Comparison of ENCODE assay signal across 8 mouse cellular contexts in genomic region chr1:192851640-192852039, GRCm38 (mm10). TPM values are rescaled to one million over a fixed set of nuclear protein-coding genes. Genes with fewer than 3 reads are reported as not detected.
DNase-seq lines count a peak whose midpoint lies in the region; ATAC-seq and TF ChIP-seq lines count a peak whose summit lies in the region.

No protein-coding gene starts in this region.

- ATAC-seq in embryonic facial prominence, embryonic 13.5 days (ENCODE audit: insufficient number of reproducible peaks, insufficient read depth, low FRiP score, low TSS enrichment, low read depth) = no peak
- no peak for ATAC-seq in midbrain, embryonic 11.5 days (ENCODE audit: low FRiP score)
- no peak for ATAC-seq in liver, postnatal 0 days
- no peak for ATAC-seq in inflammation-experienced regulatory T-cells, adult 6 months

- no peaks in the 10 kb centered on the region for H3K27me3 ChIP-seq in embryonic facial prominence, embryonic 13.5 days
- H3K27me3 ChIP-seq in kidney, adult 2 months (replicated peaks; ENCODE audit: control insufficient read depth, insufficient read depth, low read length) = no peaks in the 10 kb centered on the region
- H3K27me3 ChIP-seq in midbrain, embryonic 11.5 days (ENCODE audit: control insufficient read depth, insufficient read depth, low read length) = peaks cover 34% of the 10 kb centered on the region
- peaks cover 55% of the 10 kb centered on the region for H3K27me3 ChIP-seq in liver, postnatal 0 days (ENCODE audit: insufficient read depth, low read length)

- TF ChIP-seq POLR2A in kidney, adult 2 months (IDR thresholded peaks at IDR 0.05; ENCODE audit: low read depth, low read length) = no peak

- H3K4me2 ChIP-seq in embryonic facial prominence, embryonic 13.5 days = peak overlapping the region; percentile 80
- peak overlapping the region; percentile 13; the same call in 1 of the 2 replicates for H3K4me2 ChIP-seq in midbrain, embryonic 11.5 days
- no peak overlapping the region for H3K4me2 ChIP-seq in liver, postnatal 0 days (ENCODE audit: low read depth, low read length)

- DNase-seq in Muller cell, postnatal 12 days (ENCODE audit: inconsistent ontology term) = peak; percentile 9
- DNase-seq in heart, adult 9 months (ENCODE audit: low spot score in 2 of 2) = peak; percentile 87 to 88
- DNase-seq in kidney, adult 2 months = peak; percentile 67
- peak; percentile 88 for DNase-seq in midbrain, embryonic 11.5 days (ENCODE audit: low spot score, missing footprints)
- DNase-seq in liver, postnatal 0 days = no peak
- DNase-seq in right cerebral cortex, postnatal 14 days = no peak

- H3K9ac ChIP-seq in embryonic facial prominence, embryonic 13.5 days = peak overlapping the region; percentile 99
- no peak overlapping the region for H3K9ac ChIP-seq in midbrain, embryonic 11.5 days (ENCODE audit: low read length)
- H3K9ac ChIP-seq in liver, postnatal 0 days (replicated peaks) = no peak overlapping the region

- H3K4me3 ChIP-seq in embryonic facial prominence, embryonic 13.5 days = peak overlapping the region; percentile 95
- no peak overlapping the region for H3K4me3 ChIP-seq in kidney, adult 2 months (ENCODE audit: insufficient read depth, low read depth, low read length)
- H3K4me3 ChIP-seq in midbrain, embryonic 11.5 days (ENCODE audit: low read depth, low read length) = no peak overlapping the region
- no peak overlapping the region for H3K4me3 ChIP-seq in liver, postnatal 0 days (ENCODE audit: low read depth, low read length)

- TF ChIP-seq EP300 in liver, postnatal 0 days (IDR thresholded peaks at IDR 0.05; ENCODE audit: low read depth) = no peak

- WGBS in embryonic facial prominence, embryonic 13.5 days = 3% methylated on average over 6 of the region's 6 CpGs
- 29% methylated on average over 6 of the region's 6 CpGs for WGBS in kidney, adult 2 months
- 3% methylated on average over 6 of the region's 6 CpGs for WGBS in midbrain, embryonic 11.5 days
- 21% methylated on average over 6 of the region's 6 CpGs for WGBS in liver, postnatal 0 days (ENCODE audit: insufficient replicate concordance)

- H3K36me3 ChIP-seq in embryonic facial prominence, embryonic 13.5 days = peaks cover 40% of the 10 kb centered on the region
- H3K36me3 ChIP-seq in kidney, adult 2 months (ENCODE audit: control insufficient read depth, insufficient read depth, low read length) = no peaks in the 10 kb centered on the region
- H3K36me3 ChIP-seq in midbrain, embryonic 11.5 days (ENCODE audit: control insufficient read depth, insufficient read depth, low read length) = no peaks in the 10 kb centered on the region
- H3K36me3 ChIP-seq in liver, postnatal 0 days (replicated peaks; ENCODE audit: insufficient read depth, low read length) = no peaks in the 10 kb centered on the region

- TF ChIP-seq CTCF in kidney, adult 2 months (conservative IDR thresholded peaks at IDR 0.05; ENCODE audit: insufficient read depth, insufficient read length, low read depth, low read length) = no peak
- TF ChIP-seq CTCF in liver, postnatal 0 days (IDR thresholded peaks at IDR 0.05; ENCODE audit: low read depth) = no peak

- peaks cover 49% of the 10 kb centered on the region for H3K4me1 ChIP-seq in embryonic facial prominence, embryonic 13.5 days
- H3K4me1 ChIP-seq in kidney, adult 2 months (ENCODE audit: control insufficient read depth, insufficient read depth, low read length) = peaks cover 3% of the 10 kb centered on the region
- peaks cover 34% of the 10 kb centered on the region for H3K4me1 ChIP-seq in midbrain, embryonic 11.5 days (ENCODE audit: control insufficient read depth, insufficient read depth, low read length)
- H3K4me1 ChIP-seq in liver, postnatal 0 days (ENCODE audit: insufficient read depth) = no peaks in the 10 kb centered on the region

- H3K9me3 ChIP-seq in embryonic facial prominence, embryonic 13.5 days = no peaks in the 10 kb centered on the region
- H3K9me3 ChIP-seq in midbrain, embryonic 11.5 days (ENCODE audit: control insufficient read depth, low read length) = no peaks in the 10 kb centered on the region
- H3K9me3 ChIP-seq in liver, postnatal 0 days (ENCODE audit: low read length) = no peaks in the 10 kb centered on the region

- peak overlapping the region; percentile 100 for H3K27ac ChIP-seq in embryonic facial prominence, embryonic 13.5 days
- H3K27ac ChIP-seq in kidney, adult 2 months (ENCODE audit: insufficient read depth, low read depth, low read length) = no peak overlapping the region
- H3K27ac ChIP-seq in midbrain, embryonic 11.5 days (ENCODE audit: low read depth, low read length) = no peak overlapping the region; the same call in 1 of the 2 replicates
- no peak overlapping the region for H3K27ac ChIP-seq in liver, postnatal 0 days (ENCODE audit: low read depth)

RNA-seq across cellular contexts. Expression of gene Sertad4, which starts 3.9 kb away (rescaled TPM):
- polyA plus RNA-seq in embryonic facial prominence, embryonic 13.5 days (2015; fragmentation: Nextera tagmentation; extraction: Ambion mirVana) = 70.8 and 71.4 TPM in 2 replicates
- polyA plus RNA-seq in kidney, adult 2 months (2012; rRNA removed) = 1.6 and 2.6 TPM in 2 replicates
- polyA plus RNA-seq in midbrain, embryonic 11.5 days (2014; fragmentation: Nextera tagmentation; extraction: Ambion mirVana) = 14.3 and 14.9 TPM in 2 replicates
- 0.28 and 0.37 TPM in 2 replicates for polyA plus RNA-seq in liver, postnatal 0 days (2015; fragmentation: Nextera tagmentation; extraction: Ambion mirVana)
- not detected for polyA plus RNA-seq in inflammation-experienced regulatory T-cells, adult 6 months (2017; shearing (Covaris generic))

Comparison
In these comparisons a context has a peak if more than half of its experiments do, and no peak if none do; other contexts are left out.
1. DNase-seq: peak in Muller cell, postnatal 12 days (single experiment), heart, adult 9 months (2 of 2), kidney, adult 2 months (single experiment) and midbrain, embryonic 11.5 days (single experiment); none in liver, postnatal 0 days (single experiment) and right cerebral cortex, postnatal 14 days (single experiment).